Mouse (Mus musculus) limb, embryonic 14.5 days (tissue): ENCODE data around the gene Stmn3. TPM values are rescaled to one million over a fixed set of nuclear protein-coding genes. Genes with fewer than 3 reads are reported as not detected.
A peak's percentile ranks its signal among the peaks of the same experiment; 100 is the strongest.
"Not testable (repeated sequence)": the region's sequence is repeated elsewhere in the genome, so short reads cannot be mapped to it uniquely, and the experiment has no call there.

Source experiments
- ATAC-seq: fragments of 200-750 bp; cut with Nextera tagmentation; 2 replicates; pipeline ENCODE4 v1.8.0; 2017; ENCODE audit warnings: low read depth, moderate number of reproducible peaks, moderate TSS enrichment; ENCODE audit not compliant: low FRiP score
- DNase-seq: peaks from one replicate; pipeline ENCODE4 v3.0.0-alpha.2; 2015; ENCODE audit warnings: low spot score
- H3K27ac ChIP-seq: fragments of 300-500 bp; sonication (generic); replicated peaks from 2 replicates; pipeline ENCODE4 v1.5.1; 2014; ENCODE audit warnings: low read depth, mild to moderate bottlenecking, low read length, moderate library complexity, mixed read lengths
- H3K27me3 ChIP-seq: fragments of 300-500 bp; sonication (generic); 2 replicates; pipeline ENCODE4 v1.6.1; 2014; ENCODE audit warnings: low read length, mixed read lengths; ENCODE audit not compliant: control insufficient read depth, insufficient read depth
- H3K36me3 ChIP-seq: fragments of 300-500 bp; sonication (generic); 2 replicates; pipeline ENCODE4 v1.6.1; 2014; ENCODE audit warnings: mild to moderate bottlenecking, low read length, moderate library complexity, mixed read lengths; ENCODE audit not compliant: control insufficient read depth, insufficient read depth
- H3K4me1 ChIP-seq: fragments of 300-500 bp; sonication (generic); 2 replicates; pipeline ENCODE4 v1.6.1; 2014; ENCODE audit warnings: antibody characterized with exemption, low read length, mixed read lengths; ENCODE audit not compliant: control insufficient read depth, insufficient read depth
- H3K4me2 ChIP-seq: fragments of 300-500 bp; sonication (generic); replicated peaks from 2 replicates; pipeline ENCODE4 v1.6.1; 2014; ENCODE audit warnings: low read depth, mild to moderate bottlenecking, low read length, moderate library complexity; ENCODE audit not compliant: severe bottlenecking
- H3K4me3 ChIP-seq: fragments of 300-500 bp; sonication (generic); replicated peaks from 2 replicates; pipeline ENCODE4 v1.5.1; 2014; ENCODE audit warnings: low read length
- H3K9ac ChIP-seq: fragments of 300-500 bp; sonication (generic); 2 replicates; pipeline ENCODE4 v1.6.1; 2014; ENCODE audit warnings: mild to moderate bottlenecking, low read depth, low read length, moderate library complexity; ENCODE audit not compliant: severe bottlenecking
- H3K9me3 ChIP-seq: fragments of 300-500 bp; sonication (generic); 2 replicates; pipeline ENCODE4 v1.6.1; 2016; ENCODE audit warnings: low read length; ENCODE audit not compliant: control insufficient read depth
- POLR2A ChIP-seq: fragments of 200-500 bp; IDR thresholded peaks from 2 replicates; pipeline ENCODE4 v1.8.0; 2012; ENCODE audit warnings: inconsistent platforms, mild to moderate bottlenecking, moderate library complexity, borderline replicate concordance; ENCODE audit not compliant: insufficient read depth, insufficient read length; ENCODE audit errors: extremely low read depth
- WGBS: fragments of 180-500 bp; shearing (Covaris S2); extraction: QIAGEN DNeasy Blood & Tissue Kit; methylation state at CpG from one replicate; pipeline ENCODE4 v1.1.7; 2014; 5-methylcytosine and 5-hydroxymethylcytosine counted together
- polyA plus RNA-seq, 2 experiments: library from polyadenylated mRNA; depleted of rRNA in 1 of 2; stranded (reverse) in 1 of 2; unstranded in 1 of 2; fragments of >200 nt; fragmentation: Nextera tagmentation in 1 of 2; extraction: Ambion mirVana in 1 of 2; gene quantifications; 2 replicates each; pipeline versions ENCODE4 v1.2.1 to v1.2.3; 2012 to 2014

Gene Stmn3
- polyA plus RNA-seq, 2 experiments, result 0.28 to 2.8 TPM

DNA sequence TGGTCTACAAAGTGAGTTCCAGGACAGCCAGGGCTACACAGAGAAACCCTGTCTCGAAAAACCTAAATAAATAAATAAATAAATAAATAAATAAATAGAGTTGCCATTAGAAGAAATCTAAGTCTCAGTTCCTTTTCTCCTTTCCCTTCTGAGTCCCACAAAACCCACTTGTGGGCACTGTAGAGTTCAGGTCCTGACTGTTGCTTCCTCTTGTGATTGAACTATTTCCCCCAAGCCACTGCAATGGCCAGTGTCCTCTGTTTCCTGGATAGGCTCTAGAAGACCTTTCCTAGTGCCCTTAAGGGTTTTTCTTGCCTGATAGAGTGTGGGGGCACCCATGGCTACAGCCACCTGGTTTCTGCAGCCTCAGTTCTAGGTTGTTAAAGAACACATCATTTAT, 9.4 kb downstream of the Stmn3 start:
- no peak overlapping the region for H3K27ac ChIP-seq
- no peak overlapping the region for H3K9ac ChIP-seq
- no peak for TF ChIP-seq POLR2A
- no peak overlapping the region for H3K4me3 ChIP-seq
- peaks cover 19% of the 10 kb centered on the region for H3K36me3 ChIP-seq
- no peaks in the 10 kb centered on the region for H3K4me1 ChIP-seq
- 95% methylated on average over 1 of the region's 1 CpGs for WGBS
- DNase-seq, result no peak
- no peak overlapping the region for H3K4me2 ChIP-seq
- H3K27me3 ChIP-seq, result peaks cover 23% of the 10 kb centered on the region
- H3K9me3 ChIP-seq, result no peaks in the 10 kb centered on the region
- ATAC-seq, result no peak

DNA sequence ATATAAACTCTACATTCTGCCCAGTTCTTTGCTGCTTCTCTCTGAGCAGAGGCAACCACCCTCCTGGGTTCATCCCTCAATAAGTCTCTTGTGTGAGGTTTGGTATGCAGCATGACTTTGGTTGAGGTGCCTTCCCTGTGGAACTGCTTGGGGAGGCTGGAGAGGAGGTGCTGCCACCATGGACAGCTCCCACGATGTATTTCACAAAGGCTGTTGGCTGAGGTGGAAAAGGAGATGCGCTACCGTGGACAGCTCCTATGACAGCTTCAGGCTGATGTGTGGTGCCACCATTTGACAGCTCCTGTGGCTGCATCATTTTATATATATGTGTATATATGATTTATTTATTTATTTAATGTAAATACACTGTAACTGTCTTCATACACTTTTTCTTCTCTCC, 12.3 kb downstream of the Stmn3 start:
- DNase-seq (peak; percentile 73), ATAC-seq (no peak)
- Histone ChIP-seq H3K27me3 (peaks cover 16% of the 10 kb centered on the region), H3K36me3 (peaks cover 19% of the 10 kb centered on the region), H3K27ac (no peak overlapping the region), H3K4me1 (no peaks in the 10 kb centered on the region), H3K4me2 (no peak overlapping the region), H3K9me3 (no peaks in the 10 kb centered on the region), H3K4me3 (no peak overlapping the region), H3K9ac (no peak overlapping the region)
- 25% methylated on average over 3 of the region's 3 CpGs for WGBS
- no peak for TF ChIP-seq POLR2A

DNA sequence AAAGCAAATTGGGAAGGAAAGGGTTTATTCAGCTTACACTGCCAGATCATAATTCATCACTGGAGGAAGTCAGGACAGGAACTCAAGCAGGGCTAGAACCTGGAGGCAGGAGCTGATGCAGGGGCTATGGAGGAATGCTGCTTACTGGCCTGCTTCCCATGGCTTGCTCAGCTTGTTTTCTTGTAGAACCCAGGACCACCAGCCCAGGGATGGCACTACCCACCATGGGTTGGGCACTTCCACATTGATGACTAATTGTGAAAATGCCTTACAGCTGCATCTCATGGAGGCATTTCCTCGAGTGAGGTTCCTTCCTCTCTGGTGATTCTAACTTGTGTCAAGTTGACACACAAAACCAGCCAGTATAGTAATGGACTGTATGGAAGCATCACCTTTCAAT, 23.4 kb downstream of the Stmn3 start:
- no peak overlapping the region for H3K9ac ChIP-seq
- 86% methylated on average over 1 of the region's 1 CpGs for WGBS

DNA sequence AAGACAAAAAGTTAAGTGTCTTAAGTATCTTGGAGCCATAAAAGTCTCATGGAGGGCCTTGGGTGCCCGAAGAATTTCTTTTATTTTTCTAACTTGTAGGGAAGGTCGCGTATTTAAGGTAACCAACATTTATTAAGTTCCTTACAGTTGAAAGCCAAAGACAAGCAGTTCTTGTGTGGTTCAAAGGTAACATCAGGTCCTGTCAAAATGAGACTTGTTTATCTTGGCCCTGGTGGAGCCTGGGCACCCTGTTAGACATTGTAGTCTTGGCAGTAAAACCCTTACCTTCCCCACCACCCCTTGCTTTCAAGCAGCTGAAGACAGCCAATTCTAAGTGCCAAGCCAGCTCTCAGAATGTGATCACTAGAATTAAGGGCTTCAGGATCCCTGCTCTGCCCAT, 25.6 kb downstream of the Stmn3 start:
- DNase-seq, result no peak
- ATAC-seq, result no peak
- no peak for TF ChIP-seq POLR2A
- Histone ChIP-seq H3K36me3 (0 out of 2 replicates have a peak, but pooled peaks cover 6% of the 10 kb centered on the region), H3K4me3 (peak overlapping the region; percentile 67), H3K27me3 (no peaks in the 10 kb centered on the region), H3K27ac (0 out of 2 replicates have a peak overlapping the region, but pooled peaks have one; percentile 95), H3K9ac (peak overlapping the region; percentile 85; the same call in 1 of the 2 replicates), H3K4me1 (peaks cover 12% of the 10 kb centered on the region; the same call in 1 of the 2 replicates), H3K4me2 (peak overlapping the region; percentile 61), H3K9me3 (no peaks in the 10 kb centered on the region)
- WGBS, result 76% methylated on average over 3 of the region's 3 CpGs

More for the DNA sequence above, 23.4 kb downstream of the Stmn3 start:
- Histone ChIP-seq H3K36me3 (0 out of 2 replicates have a peak, but pooled peaks cover 2% of the 10 kb centered on the region), H3K4me1 (peaks cover 12% of the 10 kb centered on the region; the same call in 1 of the 2 replicates), H3K4me3 (no peak overlapping the region), H3K9me3 (no peaks in the 10 kb centered on the region), H3K27ac (no peak overlapping the region), H3K4me2 (no peak overlapping the region), H3K27me3 (no peaks in the 10 kb centered on the region)
- DNase-seq, result no peak
- no peak for TF ChIP-seq POLR2A
- no peak for ATAC-seq

DNA sequence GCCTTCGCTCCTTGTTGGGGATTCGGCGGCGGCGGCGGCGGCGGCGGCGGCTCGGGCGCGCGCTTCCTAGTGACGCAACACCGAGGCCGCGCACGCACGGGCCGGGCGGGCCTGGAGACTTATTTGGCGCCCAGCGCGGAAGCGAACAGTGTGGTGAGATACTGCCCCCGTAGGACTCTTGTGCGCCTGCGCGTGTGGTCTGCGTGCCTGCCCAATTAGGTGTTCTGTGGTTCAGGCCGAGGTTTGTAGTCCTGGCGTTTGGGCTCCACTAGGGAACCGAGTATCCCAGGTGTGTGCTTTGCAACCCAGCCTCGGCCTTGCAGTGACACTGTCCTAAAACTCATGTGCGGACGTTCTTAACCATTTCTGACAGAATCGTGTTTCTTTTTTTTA, 26.3 kb downstream of the Stmn3 start, which contains the start of gene Gmeb2:
TSS of gene Gmeb2 (minus strand) at position 78 of the 393 bp plus-strand sequence.
- TF ChIP-seq POLR2A, result 0 out of 2 replicates have a peak, but pooled peaks have one; percentile 18
- ATAC-seq (peak; percentile 97), DNase-seq (peak; percentile 98)
- Histone ChIP-seq H3K36me3 (peaks cover 10% of the 10 kb centered on the region; the same call in 1 of the 2 replicates), H3K9ac (peak within 1 kb of the TSS; percentile 85), H3K27ac (peak within 1 kb of the TSS; percentile 95), H3K4me3 (peak within 1 kb of the TSS; percentile 67), H3K4me2 (peak within 1 kb of the TSS; percentile 62), H3K4me1 (peaks cover 12% of the 10 kb centered on the region; the same call in 1 of the 2 replicates)
- not testable (repeated sequence) for H3K9me3 ChIP-seq, H3K27me3 ChIP-seq
- WGBS, result under 1% methylated on average over 12 of the region's 38 CpGs
